Mouse (Mus musculus) embryo, embryonic 10.5 days (tissue): Measurements from ENCODE around the gene Slc25a42.

ENCODE experiments used
- DNase-seq: peaks from one replicate; pipeline ENCODE4 v3.0.0-alpha.2; 2015; ENCODE audit warnings: low spot score

Slc25a42 gene

DNA sequence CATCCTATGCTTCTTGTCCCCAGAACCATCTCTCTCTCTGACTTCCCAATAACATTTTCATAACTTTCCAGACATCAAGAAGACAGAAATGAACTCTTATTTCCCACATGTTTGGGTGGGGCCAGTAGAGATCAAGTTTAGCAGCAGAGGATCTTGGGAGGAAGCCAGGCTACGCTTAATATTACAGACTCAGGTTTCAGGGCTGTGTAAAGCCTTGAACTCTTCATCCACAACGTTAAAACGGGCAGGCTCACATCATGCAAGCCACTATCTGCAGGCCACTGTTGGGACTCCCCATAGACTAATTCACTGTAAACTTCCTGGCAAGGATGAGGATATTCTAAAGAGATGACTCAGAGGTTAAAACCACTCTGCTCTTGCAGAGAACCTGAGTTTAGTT lies 2.3 kb upstream of the Slc25a42 start:
- DNase-seq: no peak

DNA sequence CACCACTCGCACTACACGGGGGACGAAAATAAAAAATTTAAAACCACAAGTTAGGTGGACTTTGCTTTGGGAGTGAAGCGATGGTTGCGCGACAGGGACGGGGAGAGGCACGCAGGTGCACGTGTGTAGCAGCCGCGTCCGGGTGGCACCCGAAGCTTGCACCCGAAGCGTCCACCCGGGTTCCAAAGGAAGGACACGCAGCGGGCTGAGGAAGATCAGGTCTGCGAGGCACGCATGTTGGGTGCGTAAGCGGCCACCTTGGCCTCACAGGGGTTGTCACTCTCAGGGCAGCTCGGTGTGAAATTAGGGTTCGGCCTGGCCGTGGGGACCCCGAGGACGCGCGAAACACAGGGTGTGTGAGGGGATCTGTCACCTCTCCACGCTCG lies 386 bp downstream of the Slc25a42 start:
- peak; percentile 14 for DNase-seq

DNA sequence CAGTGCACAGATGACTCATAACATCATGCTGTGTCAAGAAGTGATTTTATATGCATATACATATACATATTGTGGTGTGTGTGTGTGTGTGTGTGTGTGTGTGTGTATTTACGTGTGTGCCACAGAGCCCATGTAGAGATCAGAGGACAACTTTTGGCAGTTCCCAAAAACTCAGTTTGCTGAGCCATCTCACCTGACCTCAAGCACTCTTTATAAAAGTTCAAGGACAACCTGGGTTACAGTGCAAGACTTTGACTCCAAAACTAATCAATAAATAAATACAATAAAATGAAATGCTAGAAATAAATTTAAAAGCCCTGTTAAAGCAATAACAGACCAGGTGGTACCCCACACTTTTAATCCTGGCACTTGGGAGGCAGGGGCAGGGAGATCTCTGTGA lies 830 bp downstream of the Slc25a42 start:
- DNase-seq: no peak

DNA sequence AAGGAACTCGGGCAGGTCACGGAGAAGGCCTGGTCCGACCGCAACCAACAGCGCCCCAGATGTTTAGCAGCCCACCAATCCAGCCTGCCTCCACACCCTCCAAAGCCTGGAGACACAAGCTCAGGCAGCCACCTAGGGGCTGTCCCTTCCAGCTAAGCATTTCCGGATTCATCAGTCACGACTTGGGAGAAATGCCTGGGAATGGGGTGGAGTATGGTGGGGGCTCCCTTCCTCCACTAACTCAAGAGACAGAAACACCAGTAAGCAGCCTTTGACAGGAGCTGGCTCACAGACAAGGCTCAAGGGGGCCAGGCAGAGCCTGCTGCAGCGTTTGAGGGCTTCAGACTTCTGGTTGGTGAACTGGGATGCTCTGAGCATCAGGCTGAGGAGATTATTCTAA lies 1.6 kb downstream of the Slc25a42 start:
- DNase-seq: no peak

DNA sequence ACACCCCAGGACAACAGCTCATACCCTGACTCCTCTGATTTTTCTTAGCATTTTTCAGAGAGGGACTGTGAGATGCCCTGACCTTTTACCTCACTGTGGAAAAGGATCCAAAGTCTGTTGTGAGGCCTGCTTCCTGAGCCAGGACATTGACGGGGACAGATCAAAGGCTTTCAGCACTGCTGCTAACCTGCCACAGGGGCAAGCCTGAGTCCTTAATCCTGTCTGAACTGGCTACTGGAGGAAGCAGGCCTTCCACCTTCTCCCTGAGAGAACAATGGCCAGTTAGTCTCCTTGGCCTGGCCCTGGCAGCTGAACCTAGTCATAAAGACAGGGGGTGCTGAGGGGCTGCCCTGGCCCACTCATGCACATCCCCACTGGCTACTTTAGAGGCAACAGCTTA lies 4.0 kb downstream of the Slc25a42 start:
- no peak for DNase-seq

DNA sequence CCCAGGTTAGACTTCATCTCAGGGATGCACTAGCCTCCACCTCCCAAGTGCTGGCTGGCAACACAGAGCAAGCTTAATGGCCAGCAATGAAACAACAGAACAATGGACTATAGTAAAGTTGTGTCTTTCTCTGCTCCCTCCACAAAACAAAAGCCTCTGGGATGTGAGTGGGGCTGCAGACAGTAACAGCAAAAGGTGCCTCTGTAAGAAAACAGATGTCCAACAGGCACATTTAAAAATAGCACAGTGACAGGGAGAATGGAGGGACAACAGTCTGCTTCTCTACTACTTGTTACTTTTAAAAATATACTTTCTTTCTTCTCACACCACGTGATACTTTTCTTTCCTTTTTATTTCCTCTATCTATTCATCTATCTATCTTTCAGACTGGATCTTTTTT lies 7.3 kb downstream of the Slc25a42 start:
- no peak for DNase-seq

DNA sequence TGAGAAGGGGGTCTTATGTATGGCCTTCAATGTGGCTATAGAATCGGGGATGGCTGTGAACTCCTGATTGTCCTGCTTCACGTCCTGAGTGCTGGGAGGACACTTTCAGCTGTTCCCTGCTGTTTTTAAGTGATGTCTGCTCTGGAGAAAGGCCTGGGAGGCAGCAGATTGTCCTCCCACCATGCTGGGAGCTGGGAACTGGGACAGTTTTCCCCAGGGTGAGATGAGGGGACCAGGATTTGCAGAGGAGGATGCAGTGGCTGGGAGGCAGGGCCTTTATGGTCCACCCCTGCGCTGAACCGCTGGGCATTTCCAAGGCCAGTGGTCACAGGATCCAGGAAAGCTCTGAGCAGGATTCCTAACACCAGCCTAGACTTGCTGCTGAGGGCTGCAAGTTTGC lies 9.0 kb downstream of the Slc25a42 start:
- DNase-seq: no peak

DNA sequence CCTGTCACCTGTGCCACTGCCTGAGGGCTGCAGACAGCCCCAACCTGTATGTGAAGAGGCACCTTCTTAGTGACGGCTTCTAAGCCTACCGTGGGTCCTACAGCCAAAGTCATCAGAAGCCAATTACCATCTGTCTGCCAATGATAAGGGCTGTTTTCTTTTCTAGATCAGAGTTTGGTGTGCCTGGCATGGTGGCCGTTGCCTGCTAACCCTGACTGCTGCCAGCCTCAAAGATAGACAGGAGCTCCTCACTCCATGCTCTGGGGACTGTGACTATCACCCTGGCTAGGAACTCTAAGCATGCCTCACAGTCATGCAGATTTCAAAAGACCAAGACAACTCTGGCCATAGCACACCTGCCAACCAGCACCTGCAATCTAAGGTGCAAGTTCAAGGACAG lies 10.7 kb downstream of the Slc25a42 start:
- no peak for DNase-seq

DNA sequence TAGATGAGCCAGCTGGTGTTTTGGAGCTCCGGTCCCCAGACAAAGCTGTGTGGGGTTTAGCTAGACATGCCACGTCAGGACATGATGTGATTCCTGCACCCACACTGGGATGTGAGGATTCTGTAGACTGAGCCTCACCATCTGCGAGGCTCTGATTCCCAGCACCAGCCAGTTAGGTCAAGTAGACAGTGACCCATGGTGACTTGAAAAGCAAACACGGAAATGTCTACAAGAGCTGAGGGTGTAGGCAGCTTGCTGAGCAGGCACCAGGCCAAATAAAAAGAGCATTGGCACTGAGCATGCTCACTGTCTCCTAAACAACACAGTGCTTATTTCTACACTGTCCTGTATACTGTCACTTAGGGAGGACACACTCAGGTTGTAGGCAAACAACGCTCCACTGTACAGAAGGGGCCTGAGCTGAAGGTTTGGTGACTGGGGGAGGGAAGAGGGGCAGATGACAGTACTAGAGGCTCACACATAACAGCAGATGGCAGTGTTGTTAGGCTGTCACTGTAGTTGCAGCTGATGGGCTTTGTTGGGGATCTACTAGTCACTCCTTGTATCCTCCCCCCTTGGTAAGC lies 11.9 kb downstream of the Slc25a42 start:
- no peak for DNase-seq

DNA sequence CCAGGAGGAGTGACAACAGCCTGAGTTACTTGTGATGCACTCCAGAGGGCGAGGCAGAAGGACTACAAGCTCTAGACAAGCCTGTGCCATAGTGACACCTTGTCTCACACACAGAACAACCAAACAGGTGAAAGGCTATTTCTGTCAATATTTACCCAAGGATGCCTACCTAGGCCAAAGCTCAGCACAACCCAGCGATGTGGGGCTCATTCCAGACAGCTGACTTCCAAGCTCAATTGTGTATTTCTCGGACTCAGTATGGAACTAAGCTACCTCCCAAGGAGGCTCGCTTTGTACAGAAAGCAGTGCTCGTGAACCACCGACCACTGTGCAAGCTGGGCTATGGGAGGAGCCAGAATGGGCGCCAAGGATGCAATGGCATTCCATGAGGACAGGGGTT lies 14.5 kb downstream of the Slc25a42 start:
- DNase-seq: no peak

DNA sequence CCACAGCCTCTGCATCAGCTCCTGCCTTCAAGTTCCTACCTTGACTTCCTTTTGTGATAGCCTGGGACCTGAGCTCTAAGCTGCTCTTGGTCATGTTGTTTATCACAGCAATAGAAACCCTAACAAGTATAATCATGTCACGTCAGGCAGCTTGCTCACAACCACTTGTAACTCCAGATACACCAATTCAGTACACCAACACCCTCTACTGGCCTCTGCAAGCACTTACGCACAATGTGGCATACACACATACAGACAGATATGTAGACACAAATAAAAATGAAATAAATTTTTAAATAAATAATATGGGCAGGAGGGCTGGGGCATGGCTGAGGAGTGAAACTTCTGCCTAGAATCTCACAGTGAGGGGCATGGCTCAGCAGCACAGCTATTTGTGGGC lies 16.3 kb downstream of the Slc25a42 start:
- DNase-seq: no peak

DNA sequence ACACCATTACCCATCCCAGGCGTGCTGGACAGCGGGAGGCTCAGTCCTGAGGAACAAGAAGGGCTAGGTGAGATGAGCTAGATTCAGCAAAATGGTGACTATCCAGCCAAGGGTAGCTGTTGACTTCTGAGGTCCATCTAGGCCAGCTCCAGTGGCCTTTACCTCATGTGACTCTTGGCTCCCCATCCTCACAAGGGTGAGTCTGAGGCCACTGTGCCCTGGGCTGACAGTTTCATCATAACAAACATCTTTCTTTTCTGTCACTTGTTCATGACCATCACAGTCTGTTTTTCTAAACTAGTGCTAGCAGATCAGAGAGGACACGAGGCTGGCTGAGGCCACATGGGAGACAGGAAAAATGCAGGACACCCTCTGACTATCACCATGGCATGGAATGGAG lies 17.9 kb downstream of the Slc25a42 start:
- no peak for DNase-seq

DNA sequence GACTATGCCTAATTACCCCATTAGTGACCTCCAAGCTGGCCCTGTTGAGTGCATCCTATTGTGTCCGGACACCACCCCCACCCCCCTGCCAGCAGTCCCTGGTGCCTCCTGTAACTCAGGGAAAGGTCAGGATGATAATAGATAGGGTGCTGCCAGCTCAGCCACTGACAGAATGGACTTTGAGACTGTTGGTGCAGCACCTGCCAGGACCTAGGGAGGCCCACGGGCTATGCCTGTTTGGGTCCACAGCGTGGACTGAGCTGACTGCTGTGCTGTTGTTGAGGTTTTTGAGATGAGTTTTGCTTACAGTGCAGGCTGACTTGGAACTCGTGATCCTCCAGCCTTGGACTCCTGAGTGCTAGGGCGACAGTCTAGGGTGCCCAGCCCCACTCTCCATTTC lies 18.9 kb downstream of the Slc25a42 start:
- DNase-seq: no peak

DNA sequence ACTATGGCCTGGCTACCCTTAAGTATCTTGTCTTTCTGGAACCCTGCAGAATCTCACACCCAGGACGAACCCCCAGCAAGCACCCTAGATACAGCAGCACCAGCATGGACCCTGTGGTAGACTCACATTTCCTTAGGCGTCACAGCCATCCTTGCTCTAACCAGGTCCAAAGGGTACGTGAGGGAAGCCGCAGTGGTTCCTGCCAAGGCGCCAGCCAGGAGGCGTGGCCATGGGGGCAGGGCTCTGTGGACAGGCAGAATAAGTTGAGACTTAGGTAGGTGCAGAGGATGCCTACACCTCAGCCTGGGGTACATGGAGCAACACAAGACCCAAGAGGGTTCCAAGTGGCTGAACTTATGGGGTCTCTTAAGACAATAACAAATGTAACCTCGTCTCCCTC lies 23.4 kb downstream of the Slc25a42 start:
- no peak for DNase-seq

DNA sequence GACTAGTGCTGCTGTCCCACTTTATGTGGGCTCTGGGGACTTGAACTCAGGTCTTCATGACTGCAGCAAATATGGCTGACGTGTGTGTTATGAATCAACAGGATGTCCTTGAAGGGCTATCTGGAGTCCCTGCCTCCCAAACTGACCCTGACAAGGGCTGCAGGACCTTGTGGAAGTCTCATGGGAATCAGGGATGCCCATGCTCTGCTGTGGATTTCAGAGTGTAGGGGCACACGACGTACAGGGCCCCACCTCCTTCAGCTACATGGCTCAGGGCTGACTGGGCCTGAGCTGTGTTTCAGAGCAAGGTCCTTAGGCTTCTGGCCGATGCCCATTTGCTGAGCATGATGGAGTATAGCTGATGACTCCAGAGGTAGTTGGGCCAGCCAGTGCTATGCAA lies 28.9 kb downstream of the Slc25a42 start:
- no peak for DNase-seq

DNA sequence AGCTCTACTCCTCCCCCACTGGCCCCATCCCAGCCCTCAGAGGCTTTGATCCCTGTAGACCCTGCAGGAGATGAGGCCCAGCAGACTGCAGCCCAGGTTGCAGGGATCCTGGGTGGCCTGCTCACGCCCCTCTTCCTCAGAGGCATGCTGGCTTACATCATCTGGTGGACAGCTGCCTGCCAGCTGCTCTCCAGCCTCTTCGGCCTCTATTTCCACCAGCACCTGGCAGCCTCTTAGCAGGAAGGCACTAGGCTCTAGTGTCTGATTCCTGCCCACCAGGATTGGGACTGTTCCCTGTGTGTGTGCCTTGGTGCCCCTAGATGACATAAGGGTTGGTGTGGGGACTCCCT lies 30.2 kb downstream of the Slc25a42 start:
- DNase-seq: peak; percentile 14

DNA sequence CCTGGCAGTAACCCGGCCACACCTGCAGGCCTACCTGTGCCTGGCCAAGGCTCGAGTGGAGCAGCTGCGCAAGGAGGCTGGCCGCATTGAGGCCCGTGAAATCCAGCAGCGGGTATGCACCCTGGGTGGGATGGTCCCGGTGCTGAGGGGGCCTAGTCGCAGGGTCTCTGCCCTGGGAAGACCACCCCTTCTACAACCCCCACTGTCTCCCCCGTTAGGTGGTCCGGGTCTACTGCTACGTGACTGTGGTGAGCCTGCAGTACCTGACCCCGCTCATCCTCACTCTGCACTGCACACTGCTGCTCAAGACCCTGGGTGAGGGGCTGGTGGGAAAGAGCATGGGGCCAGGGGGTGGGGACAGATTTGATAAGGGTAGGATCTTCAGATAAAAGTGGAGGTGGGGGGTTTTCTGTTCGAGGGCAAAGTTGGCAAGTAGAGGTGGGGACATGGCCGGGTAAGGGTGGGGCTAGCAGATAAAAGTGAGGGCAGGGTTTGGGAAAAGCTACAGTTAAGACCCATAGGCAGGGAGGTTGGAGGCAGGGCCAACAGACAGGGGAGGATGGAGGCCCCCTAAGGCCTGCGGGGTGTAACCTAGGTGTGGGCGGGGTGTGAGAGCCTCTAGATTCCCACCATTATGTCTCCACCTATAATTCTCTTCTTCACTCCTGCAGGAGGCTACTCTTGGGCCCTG lies 30.7 kb downstream of the Slc25a42 start:
- no peak for DNase-seq

DNA sequence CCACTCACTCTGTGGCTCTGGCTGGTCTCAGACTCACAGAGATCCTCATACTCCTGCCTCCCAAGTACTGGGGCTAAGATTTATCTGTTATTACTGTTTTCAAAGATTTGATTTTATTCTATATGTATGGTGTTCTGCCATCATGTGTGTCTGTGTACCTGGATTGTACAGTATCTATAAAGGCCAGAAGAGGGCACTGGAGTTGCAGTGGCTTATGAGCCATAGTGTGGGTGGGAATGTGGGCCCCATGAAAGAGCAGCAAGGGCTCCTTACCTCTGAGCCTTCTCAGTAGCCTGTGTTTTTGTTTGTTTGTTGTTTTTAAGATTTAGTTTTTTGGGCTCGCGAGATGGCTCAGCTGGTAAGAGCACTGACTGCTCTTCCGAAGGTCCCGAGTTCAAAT lies 33.0 kb downstream of the Slc25a42 start:
- DNase-seq: peak; percentile 26

DNA sequence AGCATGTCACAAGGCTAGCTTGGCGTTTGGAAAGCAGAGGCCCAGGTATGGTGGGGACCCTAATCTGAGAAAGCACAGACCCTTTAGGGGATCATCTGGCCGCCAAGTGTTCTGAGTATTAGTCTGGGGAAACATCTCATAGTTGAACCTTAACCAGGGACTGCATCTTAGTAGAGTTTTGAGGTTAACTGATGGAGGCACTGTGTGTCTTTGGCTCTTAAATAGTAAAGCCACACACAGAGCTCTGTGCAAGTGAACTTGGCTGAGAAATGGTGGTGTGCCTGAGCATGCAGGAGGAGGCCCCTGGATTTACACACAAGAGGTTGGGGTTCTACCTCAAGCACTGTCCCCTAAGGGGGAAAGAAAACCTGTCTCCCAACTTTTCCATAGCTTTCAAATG lies 33.9 kb downstream of the Slc25a42 start:
- no peak for DNase-seq

DNA sequence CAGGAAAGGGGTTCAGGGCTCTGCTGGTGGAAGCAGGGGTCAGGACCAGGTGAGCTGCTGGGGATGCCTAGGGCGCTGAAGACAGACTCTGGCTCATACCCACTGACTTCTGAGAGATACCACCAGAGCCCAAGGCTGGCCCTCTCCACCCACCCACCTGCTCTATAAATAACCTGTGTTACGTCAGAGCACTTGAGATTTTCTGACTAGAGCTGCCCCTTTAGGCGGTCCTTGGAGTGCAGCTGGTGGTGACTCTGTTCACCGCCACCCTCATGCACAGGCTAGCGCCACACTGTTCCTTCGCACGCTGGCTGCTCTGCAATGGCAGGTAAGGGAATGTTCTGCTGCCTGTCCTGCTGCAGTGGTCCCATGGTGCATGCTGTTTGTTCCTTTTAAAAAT lies 38.0 kb downstream of the Slc25a42 start:
- no peak for DNase-seq

DNA sequence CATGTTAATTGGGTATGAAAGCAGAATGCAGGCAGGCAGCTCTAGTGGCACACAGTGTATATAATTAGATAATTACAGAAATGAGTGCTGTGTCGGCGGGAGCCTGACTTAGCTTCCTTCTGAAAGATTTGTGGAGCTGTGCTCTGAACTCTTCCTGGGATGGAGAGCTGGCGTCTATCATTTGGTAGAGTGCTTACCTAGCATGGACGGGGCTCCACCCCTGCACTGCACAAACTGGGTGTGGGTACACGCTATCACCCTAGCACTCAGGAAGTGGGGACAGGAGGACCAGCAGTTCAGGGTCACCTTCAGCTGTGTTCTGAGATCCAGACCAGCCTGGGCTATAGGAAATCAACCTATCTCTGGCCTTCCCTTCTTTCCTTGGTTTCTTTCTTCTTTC lies 38.8 kb downstream of the Slc25a42 start:
- no peak for DNase-seq

DNA sequence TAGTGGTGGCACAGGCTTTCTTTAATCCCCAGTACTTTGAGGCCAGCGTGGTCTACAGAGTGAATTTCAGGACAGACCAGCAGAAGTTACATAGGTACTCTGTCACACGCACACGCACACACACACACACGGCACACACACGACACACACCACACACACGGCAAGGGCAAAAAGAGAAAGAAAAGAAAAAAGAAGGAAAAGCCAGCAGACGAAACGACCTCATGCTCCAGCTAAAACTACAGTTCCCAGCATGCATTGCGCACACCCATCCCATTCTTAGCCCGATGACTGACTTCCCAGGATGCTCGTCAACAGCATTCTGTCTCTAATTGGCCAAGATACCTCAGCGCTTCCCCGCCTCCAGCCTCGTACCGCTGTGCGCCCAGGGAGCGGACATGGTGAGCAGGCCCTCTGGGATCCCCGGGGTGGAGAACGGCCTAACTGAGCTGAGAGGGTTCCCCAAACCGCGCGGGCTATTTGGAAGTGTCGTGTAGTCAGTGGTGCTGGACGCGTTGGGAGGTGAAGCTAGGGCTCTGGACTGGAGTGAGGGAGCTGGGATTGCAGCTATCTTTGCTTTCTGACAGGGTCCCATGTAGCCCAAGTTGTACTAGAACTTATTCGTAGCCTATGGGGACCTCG lies 39.9 kb downstream of the Slc25a42 start, which contains the start of gene Tmem161a:
Tmem161a (plus strand) TSS at position 314 of the 639 bp plus-strand sequence.
- DNase-seq: peak; percentile 97

DNA sequence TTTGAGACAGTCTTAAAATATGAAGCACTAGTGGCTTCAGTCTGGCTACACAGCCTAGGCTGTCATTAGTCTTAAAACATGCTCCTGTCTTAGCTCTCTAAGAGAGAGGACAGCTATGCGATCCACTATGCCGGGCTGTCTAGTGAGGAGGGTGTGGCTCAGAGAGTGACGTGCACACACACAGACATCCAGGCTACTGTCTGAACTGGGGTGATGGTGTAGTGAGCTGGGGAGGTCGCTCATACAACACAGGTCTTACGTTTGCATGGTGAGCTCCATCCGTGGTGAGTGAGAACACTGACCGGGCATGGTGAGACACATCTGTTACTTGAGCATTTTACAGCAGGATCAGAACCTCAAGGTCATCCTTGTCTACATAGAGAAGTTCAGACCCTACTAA lies 40.9 kb downstream of the Slc25a42 start:
- DNase-seq: no peak

DNA sequence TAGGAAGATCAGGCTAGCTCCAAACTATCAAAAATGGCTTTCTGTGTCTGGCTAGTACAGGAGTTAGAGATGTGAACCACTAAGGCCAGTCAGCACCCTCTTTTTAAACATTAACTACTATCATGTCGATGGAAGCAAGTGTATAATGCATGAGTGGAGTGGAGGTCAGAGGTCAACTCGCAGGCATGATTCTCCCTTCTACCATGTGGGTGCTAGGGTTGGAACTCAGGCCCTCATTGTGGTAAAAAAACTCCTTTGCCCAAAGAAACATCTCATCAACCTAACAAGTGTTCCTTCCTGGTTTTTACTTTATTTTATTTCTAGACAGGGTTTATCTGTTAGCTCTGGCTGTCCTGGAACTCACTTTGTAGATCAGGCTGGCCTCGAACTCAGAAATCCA lies 41.4 kb downstream of the Slc25a42 start:
- no peak for DNase-seq
